Mouse (Mus musculus): ENCODE data around the gene Pla2g2f.

- no peak for TF ChIP-seq POLR2A (IDR thresholded peaks at IDR 0.05; ENCODE audit: low read depth, low read length)
- TF ChIP-seq CTCF (conservative IDR thresholded peaks at IDR 0.05 in 1 of 2, IDR thresholded peaks at IDR 0.05 in 1 of 2; ENCODE audit: low read depth in 2 of 2, low read length in 2 of 2) = peak in 1 of 2 experiments; percentile 34; a peak in 2 of 4 replicates
- TF ChIP-seq HCFC1 (IDR thresholded peaks at IDR 0.05; ENCODE audit: low read depth, low read length) = no peak
- TF ChIP-seq USF1 (IDR thresholded peaks at IDR 0.05; ENCODE audit: low read depth, low read length) = no peak
- TF ChIP-seq CHD1 (IDR thresholded peaks at IDR 0.05; ENCODE audit: low read depth, low read length) = no peak
- TF ChIP-seq NELFE (IDR thresholded peaks at IDR 0.05; ENCODE audit: low read depth, low read length) = no peak
- no peak for TF ChIP-seq ZNF384 (IDR thresholded peaks at IDR 0.05; ENCODE audit: low read depth, low read length)
- no peak for TF ChIP-seq ZKSCAN1 (IDR thresholded peaks at IDR 0.05; ENCODE audit: borderline replicate concordance, low read depth, low read length)
- TF ChIP-seq ELF1 (IDR thresholded peaks at IDR 0.05; ENCODE audit: low read depth, low read length) = no peak
- no peak for TF ChIP-seq NRF1 (IDR thresholded peaks at IDR 0.05; ENCODE audit: low read depth, low read length)
- no peak for TF ChIP-seq TCF12 (IDR thresholded peaks at IDR 0.05; ENCODE audit: low read depth, low read length)
These were observed 28.3 kb upstream of the Pla2g2f start for GRCm38 (mm10) chr4:138785721-138786120.
